In genomic region chr17:50432559-50432958, GRCm38 (mm10) we compare ENCODE assay signal across 30 mouse cellular contexts.
DNase-seq lines count a peak whose midpoint lies in the region; ATAC-seq lines count a peak whose summit lies in the region.
"Had no signal": no experiment of that assay in that cellular context is flagged by ENCODE, and none has a peak within 500 bp of the region (broad histone marks: within the 10 kb centered on the region; RNA-seq: fewer than 3 reads in every experiment).

No protein-coding gene starts in this region.

- ATAC-seq in hindbrain, embryonic 12.5 days (ENCODE audit: low FRiP score): 0 out of 2 replicates have a peak, but pooled peaks have one; percentile 29
- ATAC-seq: forebrain, postnatal 0 days; midbrain, embryonic 15.5 days; Patski had no signal

- H3K4me1 ChIP-seq in hindbrain, embryonic 12.5 days: peaks cover 8% of the 10 kb centered on the region
- peaks cover 10% of the 10 kb centered on the region for H3K4me1 ChIP-seq in hindbrain, embryonic 10.5 days (replicated peaks)
- H3K4me1 ChIP-seq: heart, embryonic 15.5 days; limb, embryonic 10.5 days; limb, embryonic 15.5 days; stomach, embryonic 15.5 days had no signal

- no peaks in the 10 kb centered on the region for H3K27me3 ChIP-seq in hindbrain, embryonic 12.5 days
- H3K27me3 ChIP-seq in hindbrain, embryonic 10.5 days (ENCODE audit: insufficient read depth, poor library complexity, severe bottlenecking): no peaks in the 10 kb centered on the region
- H3K27me3 ChIP-seq: heart, embryonic 15.5 days; hindbrain, embryonic 15.5 days; limb, embryonic 15.5 days; midbrain, embryonic 15.5 days; neural tube, embryonic 15.5 days; stomach, embryonic 15.5 days had no signal

- DNase-seq in adrenal gland, adult 2 months: peak; percentile 41
- no peak for DNase-seq in adrenal gland, adult 18-20 months (ENCODE audit: low spot score in 2 of 2)
- no peak for DNase-seq in hindbrain, embryonic 10.5 days (ENCODE audit: low spot score)
- peak; percentile 58 for DNase-seq in testis, postnatal 10 days (ENCODE audit: low spot score)
- no peak for DNase-seq in testis, postnatal 14 days (ENCODE audit: low spot score)
- no peak for DNase-seq in T-cell, adult 2 months (ENCODE audit: low spot score)
- DNase-seq: cerebellum, adult 8-10 months; embryo, embryonic 11 days; forebrain, postnatal 0 days; gastrocnemius, postnatal 10 days; kidney, adult 18-20 months; liver, embryonic 13.5 days; lung, adult 2 months; lung, postnatal 14 days; retina, postnatal 1 day; right cerebral cortex, postnatal 14 days; thymus, adult 18-20 months; thymus, postnatal 25 days had no signal

- H3K9me3 ChIP-seq in hindbrain, embryonic 12.5 days (replicated peaks): no peaks in the 10 kb centered on the region
- H3K9me3 ChIP-seq in hindbrain, embryonic 10.5 days: no peaks in the 10 kb centered on the region
- H3K9me3 ChIP-seq: heart, embryonic 10.5 days; heart, embryonic 15.5 days; hindbrain, embryonic 15.5 days; limb, embryonic 10.5 days; limb, embryonic 15.5 days; liver, embryonic 13.5 days; midbrain, embryonic 15.5 days; neural tube, embryonic 15.5 days; stomach, embryonic 15.5 days had no signal

- H3K4me2 ChIP-seq in hindbrain, embryonic 12.5 days (replicated peaks): no peak overlapping the region
- H3K4me2 ChIP-seq: heart, embryonic 15.5 days; hindbrain, embryonic 15.5 days; limb, embryonic 15.5 days; liver, embryonic 13.5 days; midbrain, embryonic 15.5 days; neural tube, embryonic 15.5 days; stomach, embryonic 15.5 days had no signal

- no peak overlapping the region for H3K27ac ChIP-seq in hindbrain, embryonic 12.5 days
- H3K27ac ChIP-seq in hindbrain, embryonic 10.5 days: no peak overlapping the region
- H3K27ac ChIP-seq: heart, embryonic 10.5 days; heart, embryonic 15.5 days; hindbrain, embryonic 15.5 days; limb, embryonic 10.5 days; limb, embryonic 15.5 days; liver, embryonic 13.5 days; midbrain, embryonic 15.5 days; neural tube, embryonic 15.5 days; stomach, embryonic 15.5 days had no signal

- no peaks in the 10 kb centered on the region for H3K36me3 ChIP-seq in hindbrain, embryonic 12.5 days
- H3K36me3 ChIP-seq in hindbrain, embryonic 10.5 days: no peaks in the 10 kb centered on the region
- H3K36me3 ChIP-seq: G1E; heart, embryonic 10.5 days; heart, embryonic 15.5 days; hindbrain, embryonic 15.5 days; limb, embryonic 10.5 days; limb, embryonic 15.5 days; liver, embryonic 13.5 days; midbrain, embryonic 15.5 days; neural tube, embryonic 15.5 days; stomach, embryonic 15.5 days had no signal

- no peak overlapping the region for H3K9ac ChIP-seq in hindbrain, embryonic 12.5 days
- H3K9ac ChIP-seq: forebrain, postnatal 0 days; heart, embryonic 15.5 days; hindbrain, embryonic 15.5 days; limb, embryonic 15.5 days; liver, embryonic 13.5 days; midbrain, embryonic 15.5 days; neural tube, embryonic 15.5 days; stomach, embryonic 15.5 days had no signal

- no peak overlapping the region for H3K4me3 ChIP-seq in hindbrain, embryonic 12.5 days
- no peak overlapping the region for H3K4me3 ChIP-seq in hindbrain, embryonic 10.5 days
- H3K4me3 ChIP-seq: erythroblast, embryonic 14.5 days; heart, embryonic 10.5 days; heart, embryonic 15.5 days; hindbrain, embryonic 15.5 days; limb, embryonic 10.5 days; limb, embryonic 15.5 days; liver, embryonic 13.5 days; midbrain, embryonic 15.5 days; neural tube, embryonic 15.5 days; stomach, embryonic 15.5 days had no signal

- WGBS in hindbrain, embryonic 12.5 days: 86% methylated on average over 6 of the region's 6 CpGs
- 83% methylated on average over 6 of the region's 6 CpGs for WGBS in hindbrain, embryonic 10.5 days

Comparison
In these comparisons a context has a peak if more than half of its experiments do, and no peak if none do; other contexts are left out.
1. DNase-seq: peak in adrenal gland, adult 2 months (single experiment) and testis, postnatal 10 days (single experiment); none in adrenal gland, adult 18-20 months (0 of 2), hindbrain, embryonic 10.5 days (single experiment), testis, postnatal 14 days (single experiment) and T-cell, adult 2 months (single experiment).